Mouse (Mus musculus) heart, embryonic 16.5 days (tissue): ENCODE measurements around the gene Arap2. TPM values are rescaled to one million over a fixed set of nuclear protein-coding genes. Genes with fewer than 3 reads are reported as not detected.

ENCODE experiments used
- ATAC-seq: fragments of 200-750 bp; cut with Nextera tagmentation; replicated peaks from 2 replicates; pipeline ENCODE4 v1.8.0; 2017; ENCODE audit warnings: moderate number of reproducible peaks; ENCODE audit not compliant: insufficient read depth, low FRiP score; ENCODE audit errors: extremely low read depth
- H3K27ac ChIP-seq: fragments of 300-500 bp; sonication (generic); 2 replicates; pipeline ENCODE4 v1.5.1; 2014; ENCODE audit warnings: mild to moderate bottlenecking, low read length, control low read depth, moderate library complexity
- H3K27me3 ChIP-seq: fragments of 300-500 bp; sonication (generic); 2 replicates; pipeline ENCODE4 v1.6.1; 2014; ENCODE audit warnings: low read length, mixed read lengths; ENCODE audit not compliant: control insufficient read depth, insufficient read depth
- H3K36me3 ChIP-seq: fragments of 300-500 bp; sonication (generic); 2 replicates; pipeline ENCODE4 v1.6.1; 2014; ENCODE audit not compliant: control insufficient read depth, insufficient read depth
- H3K4me1 ChIP-seq: fragments of 300-500 bp; sonication (generic); 2 replicates; pipeline ENCODE4 v1.6.1; 2014; ENCODE audit warnings: low read length, mixed read lengths; ENCODE audit not compliant: control insufficient read depth, insufficient read depth
- H3K4me2 ChIP-seq: fragments of 300-500 bp; sonication (generic); 2 replicates; pipeline ENCODE4 v1.6.1; 2014; ENCODE audit warnings: low read depth, mild to moderate bottlenecking, control low read depth, low read length
- H3K4me3 ChIP-seq: fragments of 300-500 bp; sonication (generic); 2 replicates; pipeline ENCODE4 v1.5.1; 2014; ENCODE audit warnings: mild to moderate bottlenecking, control low read depth, low read length
- H3K9ac ChIP-seq: fragments of 300-500 bp; sonication (generic); 2 replicates; pipeline ENCODE4 v1.6.1; 2014; ENCODE audit warnings: low read length, control low read depth
- H3K9me3 ChIP-seq: fragments of 300-500 bp; sonication (generic); replicated peaks from 2 replicates; pipeline ENCODE4 v1.6.1; 2016; ENCODE audit warnings: low read length; ENCODE audit not compliant: control insufficient read depth
- WGBS: fragments of 180-500 bp; shearing (Covaris S2); extraction: QIAGEN DNeasy Blood & Tissue Kit; methylation state at CpG from one replicate; pipeline ENCODE4 v1.1.7; 2014; 5-methylcytosine and 5-hydroxymethylcytosine counted together
- polyA plus RNA-seq: library from polyadenylated mRNA; unstranded; fragments of >200 nt; fragmentation: Nextera tagmentation; extraction: Ambion mirVana; gene quantifications from 2 replicates; pipeline ENCODE4 v1.2.1, GENCODE M21; 2015

Arap2 gene
- polyA plus RNA-seq, 1 experiment from 2014 or later, result 3.6 TPM

DNA sequence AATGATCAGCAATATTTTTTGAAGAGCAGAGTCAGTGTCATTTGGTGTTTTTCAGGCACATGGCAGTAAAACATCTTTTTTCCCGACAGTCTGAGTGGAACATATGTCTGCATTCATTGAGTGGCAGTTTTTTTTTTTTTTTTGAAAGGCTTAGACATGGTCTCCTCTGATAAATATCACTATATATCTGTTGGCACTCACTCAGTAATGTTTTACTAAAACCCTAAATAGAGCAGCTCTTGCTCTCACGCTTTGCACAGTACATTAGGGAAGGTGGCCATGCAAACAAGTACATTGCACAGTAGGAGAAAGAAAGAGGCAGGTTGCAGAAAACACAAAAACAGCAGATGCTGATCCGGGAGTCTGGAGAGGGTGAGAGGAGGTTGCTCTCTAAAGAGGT, 154.0 kb downstream of the Arap2 start:
- no peaks in the 10 kb centered on the region for H3K36me3 ChIP-seq
- no peak overlapping the region for H3K4me3 ChIP-seq
- 74% methylated on average over 3 of the region's 3 CpGs for WGBS
- no peak for ATAC-seq
- no peaks in the 10 kb centered on the region for H3K9me3 ChIP-seq
- H3K27ac ChIP-seq, result no peak overlapping the region
- H3K27me3 ChIP-seq, result no peaks in the 10 kb centered on the region
- H3K4me1 ChIP-seq, result no peaks in the 10 kb centered on the region
- no peak overlapping the region for H3K4me2 ChIP-seq
- H3K9ac ChIP-seq, result no peak overlapping the region

DNA sequence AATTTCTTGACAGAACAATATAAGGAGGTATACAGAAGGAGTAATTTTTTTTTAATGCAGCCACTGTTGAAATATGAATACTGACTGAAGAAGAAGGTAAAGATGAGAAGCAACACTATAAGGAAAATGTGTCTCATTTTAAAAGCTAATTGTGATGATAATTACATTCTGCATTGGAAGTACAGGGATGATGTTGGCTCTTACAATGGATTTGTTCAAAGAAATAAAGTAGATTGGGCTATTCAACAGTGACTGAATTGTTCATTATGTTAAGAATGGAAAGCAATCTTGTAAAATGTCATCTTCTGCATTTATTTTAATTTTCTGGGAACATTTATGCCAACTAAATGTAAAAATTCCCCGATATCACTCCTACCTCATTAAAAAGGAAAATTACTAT, 178.6 kb downstream of the Arap2 start:
- H3K4me1 ChIP-seq, result no peaks in the 10 kb centered on the region

DNA sequence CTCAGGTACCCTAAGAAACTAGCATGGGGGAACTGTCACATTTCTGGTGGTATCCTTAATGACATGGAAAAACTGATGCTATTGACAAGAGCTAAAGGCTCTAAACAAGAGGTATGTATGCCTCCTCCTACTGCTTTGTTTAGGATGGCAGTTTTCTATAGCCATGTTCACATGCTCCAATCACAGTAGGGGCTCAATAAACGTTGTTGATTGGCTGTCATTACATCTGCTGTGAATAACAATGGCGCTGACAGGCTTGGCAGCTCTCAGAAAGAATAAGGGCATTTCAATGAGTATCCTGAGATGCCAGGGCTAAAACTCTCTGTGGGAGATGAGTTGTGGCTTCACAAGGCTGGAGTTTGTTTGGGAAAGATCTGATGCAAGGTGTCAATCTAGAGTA, 183.3 kb downstream of the Arap2 start:
- H3K4me2 ChIP-seq, result no peak overlapping the region

More for the DNA sequence above, 178.6 kb downstream of the Arap2 start:
- Histone ChIP-seq H3K4me2 (no peak overlapping the region), H3K27ac (no peak overlapping the region), H3K9ac (no peak overlapping the region), H3K4me3 (no peak overlapping the region), H3K9me3 (no peaks in the 10 kb centered on the region), H3K36me3 (no peaks in the 10 kb centered on the region), H3K27me3 (no peaks in the 10 kb centered on the region)
- 77% methylated on average over 1 of the region's 1 CpGs for WGBS
- no peak for ATAC-seq

DNA sequence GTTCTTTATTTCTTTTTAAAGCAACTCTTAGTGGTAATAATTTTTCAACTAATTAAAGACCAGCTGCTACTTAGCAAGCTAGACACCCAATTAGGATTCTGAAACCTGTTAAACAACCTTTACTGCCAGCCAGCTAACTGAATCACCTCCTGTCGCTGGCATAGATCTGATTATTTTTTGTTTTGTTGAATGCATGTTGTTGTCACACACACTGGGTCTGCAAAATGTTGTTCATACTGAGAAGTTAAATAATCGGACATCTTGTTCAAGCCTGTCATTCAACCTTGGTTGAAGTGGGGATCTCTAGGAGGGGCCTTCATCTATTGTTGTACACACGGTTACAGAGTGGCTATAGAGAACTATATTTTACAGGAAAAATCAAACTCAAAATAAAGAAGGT, 184.3 kb downstream of the Arap2 start:
- H3K27ac ChIP-seq, result no peak overlapping the region
- H3K4me3 ChIP-seq, result no peak overlapping the region
- H3K4me1 ChIP-seq, result no peaks in the 10 kb centered on the region
- no peaks in the 10 kb centered on the region for H3K27me3 ChIP-seq
- ATAC-seq, result no peak
- WGBS, result 69% methylated on average over 3 of the region's 3 CpGs
- no peaks in the 10 kb centered on the region for H3K9me3 ChIP-seq
- H3K9ac ChIP-seq, result no peak overlapping the region
- no peak overlapping the region for H3K4me2 ChIP-seq
- H3K36me3 ChIP-seq, result no peaks in the 10 kb centered on the region

More for the DNA sequence above, 183.3 kb downstream of the Arap2 start:
- 22% methylated on average over 2 of the region's 2 CpGs for WGBS
- ATAC-seq, result no peak
- Histone ChIP-seq H3K9ac (no peak overlapping the region), H3K36me3 (no peaks in the 10 kb centered on the region), H3K4me3 (no peak overlapping the region), H3K9me3 (no peaks in the 10 kb centered on the region), H3K27me3 (no peaks in the 10 kb centered on the region), H3K4me1 (no peaks in the 10 kb centered on the region), H3K27ac (no peak overlapping the region)

DNA sequence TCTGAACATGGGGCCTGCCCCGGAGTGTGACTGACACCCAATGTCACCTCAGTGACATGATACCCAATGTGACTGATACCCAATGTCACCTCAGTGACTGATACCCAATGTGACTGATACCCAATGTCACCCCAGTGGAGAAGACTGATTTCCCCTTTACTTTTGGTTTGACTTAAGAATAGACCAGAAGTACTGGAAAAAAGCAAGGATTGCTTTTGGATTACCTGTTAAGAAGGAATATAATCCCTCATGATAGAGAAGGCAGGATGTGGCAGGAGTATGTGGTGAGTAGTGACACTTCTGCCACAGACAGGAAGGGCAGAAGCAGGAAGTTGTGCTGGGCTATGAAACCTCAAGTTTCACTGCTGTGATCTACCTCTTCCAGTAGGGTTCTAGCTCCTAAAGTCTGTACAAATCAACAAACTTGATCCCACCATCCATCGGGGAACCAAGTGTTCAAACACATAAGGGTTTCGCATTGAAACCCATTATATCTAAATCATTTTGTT, 191.6 kb downstream of the Arap2 start:
- Histone ChIP-seq H3K27ac (no peak overlapping the region), H3K27me3 (no peaks in the 10 kb centered on the region), H3K4me3 (no peak overlapping the region), H3K9me3 (no peaks in the 10 kb centered on the region), H3K4me2 (no peak overlapping the region), H3K36me3 (no peaks in the 10 kb centered on the region), H3K9ac (no peak overlapping the region), H3K4me1 (no peaks in the 10 kb centered on the region)
- WGBS, result 89% methylated on average over 3 of the region's 3 CpGs
- no peak for ATAC-seq

Other genes with a start within 250 kb of the Arap2 start
- 0.10 and 0.11 TPM in 2 replicates for gene Dthd1, start 47.7 kb upstream of the Arap2 start, polyA plus RNA-seq